Comparison of ENCODE assay signal across 8 mouse cellular contexts in the genomic region with DNA sequence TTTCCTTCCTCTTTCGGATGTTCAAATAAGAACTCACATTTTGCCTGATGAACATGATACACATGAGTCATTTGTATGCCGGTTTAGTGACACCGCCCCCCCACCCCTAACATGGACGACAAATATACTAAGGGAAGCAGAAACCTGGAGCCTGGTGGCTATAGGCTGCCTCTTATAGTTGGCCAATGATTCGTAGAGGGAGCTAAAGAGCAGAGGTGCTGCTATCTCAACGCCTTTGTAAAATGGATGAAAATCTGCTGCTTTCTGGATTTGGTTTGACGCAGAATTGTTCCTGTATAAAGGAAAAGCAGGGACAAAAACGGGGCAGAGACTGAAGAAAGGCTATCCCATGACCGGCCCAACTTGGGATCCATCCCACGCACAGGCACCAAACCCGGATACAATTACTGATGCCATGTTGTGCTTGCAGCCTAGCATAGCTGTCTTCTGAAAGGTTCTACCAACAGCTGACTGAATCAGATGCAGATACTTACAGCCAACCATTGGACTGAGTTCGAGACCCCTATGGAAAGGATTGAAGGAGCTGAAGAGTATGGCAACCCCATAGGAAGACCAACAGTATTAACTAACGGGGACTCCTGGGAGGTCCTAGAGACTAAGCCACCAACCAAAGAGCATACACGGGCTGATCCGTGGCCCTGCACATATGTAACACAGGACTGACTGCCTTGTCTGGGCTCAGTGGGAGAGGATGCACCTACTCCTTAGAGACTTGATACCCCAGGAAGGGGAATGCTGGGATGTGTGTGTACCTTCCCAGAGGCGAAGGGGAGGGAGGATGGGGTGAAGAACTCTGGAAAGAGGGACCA. TPM values are rescaled to one million over a fixed set of nuclear protein-coding genes. Genes with fewer than 3 reads are reported as not detected.
DNase-seq lines count a peak whose midpoint lies in the region; ATAC-seq and TF ChIP-seq lines count a peak whose summit lies in the region.

No protein-coding gene starts in this region.

- H3K4me3 ChIP-seq in brown adipose tissue, adult 24 weeks (ENCODE audit: insufficient read depth, low read depth, low read length), result peak overlapping the region; percentile 76
- H3K4me3 ChIP-seq in forebrain, embryonic 12.5 days (replicated peaks), result peak overlapping the region; percentile 66
- peak overlapping the region; percentile 59 for H3K4me3 ChIP-seq in intestine, embryonic 14.5 days (ENCODE audit: low read depth, low read length)
- peak overlapping the region; percentile 76 for H3K4me3 ChIP-seq in lung, adult 2 months (replicated peaks; ENCODE audit: extremely low read depth, low read depth, low read length)
- H3K4me3 ChIP-seq in neural tube, embryonic 12.5 days, result peak overlapping the region; percentile 70

- H3K9ac ChIP-seq in forebrain, embryonic 12.5 days, result peak overlapping the region; percentile 76; the same call in 1 of the 2 replicates
- peak overlapping the region; percentile 71 for H3K9ac ChIP-seq in intestine, embryonic 14.5 days (ENCODE audit: low read length)
- H3K9ac ChIP-seq in neural tube, embryonic 12.5 days, result 0 out of 2 replicates have a peak overlapping the region, but pooled peaks have one; percentile 90

- peaks cover 7% of the 10 kb centered on the region; the same call in 1 of the 2 replicates for H3K4me1 ChIP-seq in brown adipose tissue, adult 24 weeks (ENCODE audit: control insufficient read depth, insufficient read depth, insufficient read length, low read length)
- H3K4me1 ChIP-seq in forebrain, embryonic 12.5 days, result peaks cover 11% of the 10 kb centered on the region
- peaks cover 5% of the 10 kb centered on the region; the same call in 1 of the 2 replicates for H3K4me1 ChIP-seq in intestine, embryonic 14.5 days (replicated peaks; ENCODE audit: control insufficient read depth, insufficient read depth, low read length)
- peaks cover 3% of the 10 kb centered on the region; the same call in 1 of the 2 replicates for H3K4me1 ChIP-seq in lung, adult 2 months (ENCODE audit: control insufficient read depth, insufficient read depth, low read length)
- H3K4me1 ChIP-seq in neural tube, embryonic 12.5 days, result no peaks in the 10 kb centered on the region

- no peaks in the 10 kb centered on the region for H3K36me3 ChIP-seq in forebrain, embryonic 12.5 days (replicated peaks)
- H3K36me3 ChIP-seq in intestine, embryonic 14.5 days (ENCODE audit: control insufficient read depth, insufficient read depth, low read length), result no peaks in the 10 kb centered on the region
- H3K36me3 ChIP-seq in neural tube, embryonic 12.5 days, result no peaks in the 10 kb centered on the region

- no peak for TF ChIP-seq POLR2A in lung, adult 2 months (IDR thresholded peaks at IDR 0.05; ENCODE audit: borderline replicate concordance, extremely low read depth, low read depth, low read length)

- H3K4me2 ChIP-seq in forebrain, embryonic 12.5 days, result peak overlapping the region; percentile 65
- peak overlapping the region; percentile 53 for H3K4me2 ChIP-seq in intestine, embryonic 14.5 days (ENCODE audit: low read length)
- peak overlapping the region; percentile 63 for H3K4me2 ChIP-seq in neural tube, embryonic 12.5 days (replicated peaks)

- DNase-seq in gastrocnemius, postnatal 25 days, result peak; percentile 26
- no peak for DNase-seq in gastrocnemius, adult 18-20 months (ENCODE audit: low spot score)
- DNase-seq in intestine, embryonic 14.5 days (ENCODE audit: low spot score), result peak; percentile 72
- DNase-seq in lung, adult 2 months, result peak; percentile 30
- no peak for DNase-seq in urinary bladder, postnatal 25 days (ENCODE audit: low spot score)

- TF ChIP-seq CTCF in lung, adult 2 months (IDR thresholded peaks at IDR 0.05; ENCODE audit: insufficient read depth, low read length), result no peak

- H3K9me3 ChIP-seq in forebrain, embryonic 12.5 days, result no peaks in the 10 kb centered on the region
- no peaks in the 10 kb centered on the region for H3K9me3 ChIP-seq in intestine, embryonic 14.5 days (ENCODE audit: control insufficient read depth, low read length)
- H3K9me3 ChIP-seq in neural tube, embryonic 12.5 days, result no peaks in the 10 kb centered on the region

- peak; percentile 34; the same call in 1 of the 2 replicates for ATAC-seq in forebrain, embryonic 12.5 days (ENCODE audit: low FRiP score)
- peak; percentile 44; the same call in 1 of the 2 replicates for ATAC-seq in intestine, embryonic 14.5 days (replicated peaks; ENCODE audit: low FRiP score, low TSS enrichment, low read depth)
- ATAC-seq in neural tube, embryonic 12.5 days (ENCODE audit: low FRiP score, low read depth), result 0 out of 2 replicates have a peak, but pooled peaks have one; percentile 25

- peak overlapping the region; percentile 90 for H3K27ac ChIP-seq in brown adipose tissue, adult 24 weeks (replicated peaks; ENCODE audit: low read depth, low read length)
- peak overlapping the region; percentile 99 for H3K27ac ChIP-seq in forebrain, embryonic 12.5 days
- H3K27ac ChIP-seq in intestine, embryonic 14.5 days (ENCODE audit: low read depth), result peak overlapping the region; percentile 100
- H3K27ac ChIP-seq in neural tube, embryonic 12.5 days, result peak overlapping the region; percentile 65; the same call in 1 of the 2 replicates

- WGBS in forebrain, embryonic 12.5 days, result 25% methylated on average over 16 of the region's 16 CpGs
- 27% methylated on average over 16 of the region's 16 CpGs for WGBS in intestine, embryonic 14.5 days
- 30% methylated on average over 16 of the region's 16 CpGs for WGBS in lung, adult 2 months
- 29% methylated on average over 16 of the region's 16 CpGs for WGBS in neural tube, embryonic 12.5 days

- H3K27me3 ChIP-seq in forebrain, embryonic 12.5 days, result no peaks in the 10 kb centered on the region
- no peaks in the 10 kb centered on the region for H3K27me3 ChIP-seq in intestine, embryonic 14.5 days (replicated peaks; ENCODE audit: control insufficient read depth, insufficient read depth, low read length)
- no peaks in the 10 kb centered on the region for H3K27me3 ChIP-seq in neural tube, embryonic 12.5 days (replicated peaks)

RNA-seq across cellular contexts. Expression of gene Foxj2, which starts 7.7 kb away (rescaled TPM):
- total RNA-seq in gastrocnemius, postnatal 25 days (2021), result 10 to 100 TPM; 18.4 to 20.9 TPM
- total RNA-seq in gastrocnemius, adult 18-20 months (2021), result 10 to 100 TPM; 26.2 to 29.3 TPM
- 7.6 and 10.5 TPM in 2 replicates for polyA plus RNA-seq in brown adipose tissue, adult 24 weeks (2012; ENCODE audit: insufficient read depth, insufficient read length, missing spikeins)
- polyA plus RNA-seq in forebrain, embryonic 12.5 days (2016; fragmentation: Nextera tagmentation; extraction: Ambion mirVana), result 5.7 and 5.8 TPM in 2 replicates
- 6.4 and 6.9 TPM in 2 replicates for polyA plus RNA-seq in intestine, embryonic 14.5 days (2014; fragmentation: Nextera tagmentation; extraction: Ambion mirVana)
- polyA plus RNA-seq in lung, adult 2 months (2012; rRNA removed), result 16.5 and 19.9 TPM in 2 replicates
- polyA plus RNA-seq in neural tube, embryonic 12.5 days (2016; fragmentation: Nextera tagmentation; extraction: Ambion mirVana), result 5.5 TPM in 2 replicates

RNA-seq across cellular contexts. Expression of gene Slc2a3, which starts 10.5 kb away (rescaled TPM):
- 1 to 10 TPM in 1 of 2 experiments, under 1 TPM in 1; 0.88 to 1.4 TPM for total RNA-seq in gastrocnemius, postnatal 25 days (2021)
- total RNA-seq in gastrocnemius, adult 18-20 months (2021), result 1 to 10 TPM; 5.0 to 7.1 TPM
- 0.83 and 2.9 TPM in 2 replicates for polyA plus RNA-seq in brown adipose tissue, adult 24 weeks (2012; ENCODE audit: insufficient read depth, insufficient read length, missing spikeins)
- 17.7 and 24.2 TPM in 2 replicates for polyA plus RNA-seq in forebrain, embryonic 12.5 days (2016; fragmentation: Nextera tagmentation; extraction: Ambion mirVana)
- polyA plus RNA-seq in intestine, embryonic 14.5 days (2014; fragmentation: Nextera tagmentation; extraction: Ambion mirVana), result 17.6 and 21.5 TPM in 2 replicates
- polyA plus RNA-seq in lung, adult 2 months (2012; rRNA removed), result 2.6 and 7.4 TPM in 2 replicates
- 22.6 and 26.1 TPM in 2 replicates for polyA plus RNA-seq in neural tube, embryonic 12.5 days (2016; fragmentation: Nextera tagmentation; extraction: Ambion mirVana)

RNA-seq across cellular contexts. Expression of gene C3ar1, which starts 44.0 kb away (rescaled TPM):
- total RNA-seq in gastrocnemius, postnatal 25 days (2021), result under 1 TPM; 0.82 to 0.91 TPM
- under 1 TPM; 0.34 to 0.62 TPM for total RNA-seq in gastrocnemius, adult 18-20 months (2021)
- 3.3 and 4.4 TPM in 2 replicates for polyA plus RNA-seq in brown adipose tissue, adult 24 weeks (2012; ENCODE audit: insufficient read depth, insufficient read length, missing spikeins)
- 1.2 TPM in 2 replicates for polyA plus RNA-seq in forebrain, embryonic 12.5 days (2016; fragmentation: Nextera tagmentation; extraction: Ambion mirVana)
- 1.8 and 1.9 TPM in 2 replicates for polyA plus RNA-seq in intestine, embryonic 14.5 days (2014; fragmentation: Nextera tagmentation; extraction: Ambion mirVana)
- polyA plus RNA-seq in lung, adult 2 months (2012; rRNA removed), result 1.9 and 3.7 TPM in 2 replicates
- polyA plus RNA-seq in neural tube, embryonic 12.5 days (2016; fragmentation: Nextera tagmentation; extraction: Ambion mirVana), result 1.7 and 2.1 TPM in 2 replicates

Comparison
In these comparisons a context has a peak if more than half of its experiments do, and no peak if none do; other contexts are left out.
1. DNase-seq: peak in gastrocnemius, postnatal 25 days (single experiment), intestine, embryonic 14.5 days (single experiment) and lung, adult 2 months (single experiment); none in gastrocnemius, adult 18-20 months (single experiment) and urinary bladder, postnatal 25 days (single experiment).
2. Peak in every context shown above with its lines, with median percentiles within 50 percentile points of each other: H3K27ac ChIP-seq, H3K4me3 ChIP-seq, ATAC-seq, H3K4me2 ChIP-seq and H3K9ac ChIP-seq.